Mouse (Mus musculus) liver, embryonic 15.5 days (tissue): Measurements from ENCODE around the gene Jtb. TPM values are rescaled to one million over a fixed set of nuclear protein-coding genes. Genes with fewer than 3 reads are reported as not detected.
A peak's percentile ranks its signal among the peaks of the same experiment; 100 is the strongest.

ENCODE experiments used
- ATAC-seq: fragments of 200-750 bp; cut with Nextera tagmentation; 2 replicates; pipeline ENCODE4 v1.8.0; 2017; ENCODE audit warnings: moderate number of reproducible peaks, mild to moderate bottlenecking, moderate library complexity; ENCODE audit not compliant: insufficient read depth
- H3K27ac ChIP-seq: fragments of 300-500 bp; sonication (generic); replicated peaks from 2 replicates; pipeline ENCODE4 v1.5.1; 2015; ENCODE audit warnings: mild to moderate bottlenecking, inconsistent platforms
- H3K27me3 ChIP-seq: fragments of 300-500 bp; sonication (generic); 2 replicates; pipeline ENCODE4 v1.6.1; 2015; ENCODE audit warnings: mild to moderate bottlenecking, inconsistent platforms
- H3K36me3 ChIP-seq: fragments of 300-500 bp; sonication (generic); replicated peaks from 2 replicates; pipeline ENCODE4 v1.6.1; 2015; ENCODE audit warnings: moderate library complexity, mild to moderate bottlenecking, inconsistent platforms
- H3K4me1 ChIP-seq: fragments of 300-500 bp; sonication (generic); replicated peaks from 2 replicates; pipeline ENCODE4 v1.6.1; 2015; ENCODE audit warnings: inconsistent platforms
- H3K4me2 ChIP-seq: fragments of 300-500 bp; sonication (generic); 2 replicates; pipeline ENCODE4 v1.6.1; 2015; ENCODE audit warnings: moderate library complexity, mild to moderate bottlenecking, inconsistent platforms
- H3K4me3 ChIP-seq: fragments of 300-500 bp; sonication (generic); replicated peaks from 2 replicates; pipeline ENCODE4 v1.5.1; 2015; ENCODE audit warnings: mild to moderate bottlenecking, inconsistent platforms
- H3K9ac ChIP-seq: fragments of 300-500 bp; sonication (generic); 2 replicates; pipeline ENCODE4 v1.6.1; 2015; ENCODE audit warnings: moderate library complexity, mild to moderate bottlenecking, inconsistent platforms
- H3K9me3 ChIP-seq: fragments of 300-500 bp; sonication (generic); replicated peaks from 2 replicates; pipeline ENCODE4 v1.6.1; 2016; ENCODE audit warnings: inconsistent platforms
- WGBS: fragments of 180-500 bp; shearing (Covaris S2); methylation state at CpG from one replicate; pipeline ENCODE4 v1.1.7; 2015; ENCODE audit warnings: mixed read lengths; ENCODE audit not compliant: insufficient replicate concordance; 5-methylcytosine and 5-hydroxymethylcytosine counted together
- polyA plus RNA-seq: library from polyadenylated mRNA; unstranded; fragments of >200 nt; fragmentation: Nextera tagmentation; extraction: Ambion mirVana; gene quantifications from 2 replicates; pipeline ENCODE4 v1.2.1, GENCODE M21; 2015

The Jtb gene
- polyA plus RNA-seq, 1 experiment from 2014 or later = 42.7 TPM

- no peak for ATAC-seq
- Histone ChIP-seq H3K9me3 (no peaks in the 10 kb centered on the region), H3K9ac (no peak overlapping the region), H3K27ac (no peak overlapping the region), H3K27me3 (no peaks in the 10 kb centered on the region), H3K4me1 (peaks cover 33% of the 10 kb centered on the region), H3K36me3 (no peaks in the 10 kb centered on the region), H3K4me3 (no peak overlapping the region), H3K4me2 (no peak overlapping the region)
- WGBS = 69% methylated on average over 10 of the region's 10 CpGs
Observed at GRCm38 (mm10) chr3:90224331-90224730, 7.1 kb upstream of the Jtb start.

GRCm38 (mm10) chr3:90231075-90231474, 322 bp upstream of the Jtb start:
- Histone ChIP-seq H3K36me3 (peaks cover 24% of the 10 kb centered on the region), H3K27me3 (no peaks in the 10 kb centered on the region), H3K4me3 (peak overlapping the region; percentile 79), H3K4me1 (peaks cover 20% of the 10 kb centered on the region), H3K4me2 (peak overlapping the region; percentile 91), H3K27ac (peak overlapping the region; percentile 85), H3K9ac (peak overlapping the region; percentile 72), H3K9me3 (no peaks in the 10 kb centered on the region)
- WGBS = 6% methylated on average over 8 of the region's 8 CpGs
- ATAC-seq = no peak

- Histone ChIP-seq H3K4me1 (peaks cover 30% of the 10 kb centered on the region), H3K9ac (no peak overlapping the region), H3K27me3 (no peaks in the 10 kb centered on the region), H3K36me3 (0 out of 2 replicates have a peak, but pooled peaks cover 3% of the 10 kb centered on the region), H3K4me3 (no peak overlapping the region), H3K4me2 (no peak overlapping the region), H3K27ac (no peak overlapping the region), H3K9me3 (no peaks in the 10 kb centered on the region)
- peak; percentile 51 for ATAC-seq
- WGBS = 71% methylated on average over 2 of the region's 2 CpGs
Observed at GRCm38 (mm10) chr3:90241251-90241650, 9.9 kb downstream of the Jtb start.

- Histone ChIP-seq H3K27me3 (no peaks in the 10 kb centered on the region; the same call in 1 of the 2 replicates), H3K36me3 (no peaks in the 10 kb centered on the region), H3K4me2 (no peak overlapping the region), H3K4me1 (peaks cover 30% of the 10 kb centered on the region), H3K9me3 (no peaks in the 10 kb centered on the region), H3K4me3 (no peak overlapping the region), H3K27ac (no peak overlapping the region), H3K9ac (no peak overlapping the region)
- 0 out of 2 replicates have a peak, but pooled peaks have one; percentile 19 for ATAC-seq
- 55% methylated on average over 10 of the region's 10 CpGs for WGBS
Observed at GRCm38 (mm10) chr3:90241669-90242358, 10.4 kb downstream of the Jtb start.

GRCm38 (mm10) chr3:90242984-90243775, 11.8 kb downstream of the Jtb start, which contains the start of gene Creb3l4:
Gene Creb3l4 (minus strand): TSS chr3:90243512.
- Histone ChIP-seq H3K4me2 (peak within 1 kb of the TSS; percentile 58), H3K9me3 (no peaks in the 10 kb centered on the region), H3K4me1 (peaks cover 38% of the 10 kb centered on the region), H3K9ac (no peak within 1 kb of the TSS), H3K27me3 (no peaks in the 10 kb centered on the region; the same call in 1 of the 2 replicates), H3K4me3 (peak within 1 kb of the TSS; percentile 26), H3K27ac (no peak within 1 kb of the TSS), H3K36me3 (no peaks in the 10 kb centered on the region)
- no peak for ATAC-seq
- WGBS = 34% methylated on average over 19 of the region's 19 CpGs

- no peak for ATAC-seq
Observed at GRCm38 (mm10) chr3:90245406-90245805, 14.0 kb downstream of the Jtb start.

GRCm38 (mm10) chr3:90247630-90247959, 16.2 kb downstream of the Jtb start:
- Histone ChIP-seq H3K4me3 (peak overlapping the region; percentile 71), H3K27me3 (no peaks in the 10 kb centered on the region; the same call in 1 of the 2 replicates), H3K27ac (peak overlapping the region; percentile 79), H3K4me2 (peak overlapping the region; percentile 94), H3K9ac (peak overlapping the region; percentile 69), H3K9me3 (no peaks in the 10 kb centered on the region), H3K4me1 (peaks cover 37% of the 10 kb centered on the region), H3K36me3 (peaks cover 15% of the 10 kb centered on the region)
- ATAC-seq = peak; percentile 27
- WGBS = 2% methylated on average over 3 of the region's 3 CpGs

More at GRCm38 (mm10) chr3:90245406-90245805, 14.0 kb downstream of the Jtb start:
- Histone ChIP-seq H3K4me2 (no peak overlapping the region), H3K27me3 (no peaks in the 10 kb centered on the region; the same call in 1 of the 2 replicates), H3K9me3 (no peaks in the 10 kb centered on the region), H3K4me1 (peaks cover 48% of the 10 kb centered on the region), H3K9ac (no peak overlapping the region), H3K4me3 (no peak overlapping the region), H3K36me3 (peaks cover under 1% of the 10 kb centered on the region; the same call in 1 of the 2 replicates), H3K27ac (no peak overlapping the region)
- 61% methylated on average over 2 of the region's 2 CpGs for WGBS

- ATAC-seq = peak; percentile 88
- Histone ChIP-seq H3K9ac (peak within 1 kb of the TSS; percentile 69), H3K4me1 (peaks cover 31% of the 10 kb centered on the region), H3K36me3 (peaks cover 15% of the 10 kb centered on the region), H3K4me3 (peak within 1 kb of the TSS; percentile 71), H3K27ac (peak within 1 kb of the TSS; percentile 79), H3K27me3 (no peaks in the 10 kb centered on the region; the same call in 1 of the 2 replicates), H3K4me2 (peak within 1 kb of the TSS; percentile 94), H3K9me3 (no peaks in the 10 kb centered on the region)
- under 1% methylated on average over 44 of the region's 44 CpGs for WGBS
Observed at GRCm38 (mm10) chr3:90247960-90248745, 16.8 kb downstream of the Jtb start, which contains the start of gene Slc39a1. Gene Slc39a1 (plus strand): TSS chr3:90248172.

- WGBS = under 1% methylated on average over 10 of the region's 10 CpGs
- peak overlapping the region; percentile 94 for H3K4me2 ChIP-seq
- H3K27ac ChIP-seq = peak overlapping the region; percentile 79
- ATAC-seq = no peak
- peak overlapping the region; percentile 71 for H3K4me3 ChIP-seq
- H3K36me3 ChIP-seq = peaks cover 15% of the 10 kb centered on the region
- H3K9me3 ChIP-seq = no peaks in the 10 kb centered on the region
- H3K4me1 ChIP-seq = peaks cover 26% of the 10 kb centered on the region
- H3K27me3 ChIP-seq = no peaks in the 10 kb centered on the region; the same call in 1 of the 2 replicates
- peak overlapping the region; percentile 69 for H3K9ac ChIP-seq
Observed at GRCm38 (mm10) chr3:90248746-90249100, 17.3 kb downstream of the Jtb start.

GRCm38 (mm10) chr3:90250791-90251190, 19.4 kb downstream of the Jtb start:
- Histone ChIP-seq H3K36me3 (peaks cover 15% of the 10 kb centered on the region), H3K4me2 (no peak overlapping the region), H3K27me3 (no peaks in the 10 kb centered on the region; the same call in 1 of the 2 replicates), H3K4me3 (no peak overlapping the region), H3K27ac (no peak overlapping the region), H3K9me3 (no peaks in the 10 kb centered on the region), H3K4me1 (peaks cover 39% of the 10 kb centered on the region), H3K9ac (no peak overlapping the region)
- WGBS = 75% methylated on average over 6 of the region's 6 CpGs
- ATAC-seq = no peak
